Mouse (Mus musculus) liver, embryonic 16.5 days (tissue): ENCODE measurements around the gene Slc16a3. TPM values are rescaled to one million over a fixed set of nuclear protein-coding genes. Genes with fewer than 3 reads are reported as not detected.

ENCODE experiments used
- ATAC-seq: fragments of 200-750 bp; cut with Nextera tagmentation; 2 replicates; pipeline ENCODE4 v1.8.0; 2017; ENCODE audit warnings: low read depth, mild to moderate bottlenecking, moderate number of reproducible peaks, moderate library complexity
- H3K27ac ChIP-seq: fragments of 300-500 bp; sonication (generic); 2 replicates; pipeline ENCODE4 v1.5.1; 2014; ENCODE audit warnings: mild to moderate bottlenecking, low read length
- H3K27me3 ChIP-seq: fragments of 300-500 bp; sonication (generic); 2 replicates; pipeline ENCODE4 v1.6.1; 2014; ENCODE audit warnings: low read depth, low read length, mixed read lengths; ENCODE audit not compliant: control insufficient read depth, insufficient read depth
- H3K36me3 ChIP-seq: fragments of 300-500 bp; sonication (generic); 2 replicates; pipeline ENCODE4 v1.6.1; 2014; ENCODE audit warnings: mild to moderate bottlenecking; ENCODE audit not compliant: control insufficient read depth, insufficient read depth
- H3K4me1 ChIP-seq: fragments of 300-500 bp; sonication (generic); 2 replicates; pipeline ENCODE4 v1.6.1; 2014; ENCODE audit warnings: low read depth, low read length, mixed read lengths; ENCODE audit not compliant: control insufficient read depth
- H3K4me2 ChIP-seq: fragments of 300-500 bp; sonication (generic); 2 replicates; pipeline ENCODE4 v1.6.1; 2014; ENCODE audit warnings: low read depth, low read length, mixed read lengths
- H3K4me3 ChIP-seq: fragments of 300-500 bp; sonication (generic); 2 replicates; pipeline ENCODE4 v1.5.1; 2014; ENCODE audit warnings: low read depth, mild to moderate bottlenecking, low read length
- H3K9ac ChIP-seq: fragments of 300-500 bp; sonication (generic); 2 replicates; pipeline ENCODE4 v1.6.1; 2014; ENCODE audit warnings: low read depth, low read length
- H3K9me3 ChIP-seq: fragments of 300-500 bp; sonication (generic); replicated peaks from 2 replicates; pipeline ENCODE4 v1.6.1; 2016; ENCODE audit warnings: low read length; ENCODE audit not compliant: control insufficient read depth
- WGBS: fragments of 180-500 bp; shearing (Covaris S2); extraction: QIAGEN DNeasy Blood & Tissue Kit; methylation state at CpG from one replicate; pipeline ENCODE4 v1.1.7; 2014; ENCODE audit not compliant: insufficient replicate concordance; 5-methylcytosine and 5-hydroxymethylcytosine counted together
- polyA plus RNA-seq: library from polyadenylated mRNA; unstranded; fragments of >200 nt; fragmentation: Nextera tagmentation; extraction: Ambion mirVana; gene quantifications from 2 replicates; pipeline ENCODE4 v1.2.1, GENCODE M21; 2015

The Slc16a3 gene
- polyA plus RNA-seq, 1 experiment from 2014 or later, result 82.1 TPM

- peak overlapping the region; percentile 80 for H3K4me3 ChIP-seq
- H3K4me2 ChIP-seq, result peak overlapping the region; percentile 95
- ATAC-seq, result peak; percentile 51
- H3K9me3 ChIP-seq, result no peaks in the 10 kb centered on the region
- H3K27ac ChIP-seq, result peak overlapping the region; percentile 94
- peaks cover 61% of the 10 kb centered on the region for H3K4me1 ChIP-seq
- H3K36me3 ChIP-seq, result peaks cover 16% of the 10 kb centered on the region
- H3K9ac ChIP-seq, result peak overlapping the region; percentile 75
- H3K27me3 ChIP-seq, result peaks cover 15% of the 10 kb centered on the region
- 51% methylated on average over 9 of the region's 9 CpGs for WGBS
These were observed 3.8 kb downstream of the Slc16a3 start for GRCm38 (mm10) chr11:120951731-120952730.

DNA sequence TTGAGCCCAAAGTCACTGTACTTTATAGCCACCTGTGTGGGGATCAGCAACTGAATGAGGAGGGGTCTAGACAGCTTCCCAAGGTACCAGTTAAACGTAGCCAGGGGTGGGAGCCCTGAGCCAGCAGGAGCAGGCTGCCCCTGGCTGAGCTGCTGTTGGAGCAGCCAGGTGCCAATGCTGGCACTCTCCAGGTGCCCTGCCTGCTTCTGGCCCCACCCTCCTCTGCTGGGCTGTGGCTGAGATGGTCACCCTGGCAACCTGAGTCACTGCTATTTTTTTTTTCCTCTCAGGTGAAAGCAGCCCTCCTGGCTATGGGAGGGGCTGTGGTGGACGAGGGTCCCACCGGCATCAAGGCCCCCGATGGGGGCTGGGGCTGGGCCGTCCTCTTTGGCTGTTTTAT is 6.7 kb downstream of the Slc16a3 start:
- H3K4me1 ChIP-seq, result peaks cover 58% of the 10 kb centered on the region
- H3K27ac ChIP-seq, result no peak overlapping the region

DNA sequence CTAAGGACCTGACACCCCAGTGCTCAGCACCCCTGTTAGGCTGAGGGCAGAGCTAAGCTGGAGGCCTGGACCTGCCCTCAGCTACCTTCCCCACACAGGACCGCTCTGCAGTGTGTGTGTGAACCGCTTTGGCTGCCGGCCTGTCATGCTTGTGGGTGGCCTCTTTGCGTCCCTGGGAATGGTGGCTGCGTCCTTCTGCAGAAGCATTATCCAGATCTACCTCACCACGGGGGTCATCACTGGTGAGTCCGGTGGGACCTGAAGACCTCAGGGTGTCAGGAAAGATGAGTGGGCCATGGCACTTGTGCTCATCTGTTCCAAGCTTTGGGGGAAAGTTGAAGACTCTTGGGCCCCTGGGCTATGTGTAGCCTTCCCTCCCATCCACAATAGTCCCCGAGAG is 7.4 kb downstream of the Slc16a3 start:
- no peak overlapping the region for H3K4me2 ChIP-seq
- no peak overlapping the region for H3K27ac ChIP-seq
- no peak overlapping the region for H3K4me3 ChIP-seq
- no peak for ATAC-seq
- H3K27me3 ChIP-seq, result no peaks in the 10 kb centered on the region
- H3K9me3 ChIP-seq, result no peaks in the 10 kb centered on the region
- H3K4me1 ChIP-seq, result peaks cover 50% of the 10 kb centered on the region
- 91% methylated on average over 8 of the region's 8 CpGs for WGBS
- peaks cover 32% of the 10 kb centered on the region for H3K36me3 ChIP-seq
- H3K9ac ChIP-seq, result no peak overlapping the region

More for the DNA sequence above, 6.7 kb downstream of the Slc16a3 start:
- no peak overlapping the region for H3K4me2 ChIP-seq
- peaks cover 32% of the 10 kb centered on the region for H3K36me3 ChIP-seq
- 72% methylated on average over 5 of the region's 5 CpGs for WGBS
- H3K27me3 ChIP-seq, result no peaks in the 10 kb centered on the region
- no peak overlapping the region for H3K4me3 ChIP-seq
- no peak overlapping the region for H3K9ac ChIP-seq
- no peak for ATAC-seq
- H3K9me3 ChIP-seq, result no peaks in the 10 kb centered on the region

- peaks cover 38% of the 10 kb centered on the region for H3K4me1 ChIP-seq
- H3K27ac ChIP-seq, result no peak overlapping the region
- H3K4me3 ChIP-seq, result no peak overlapping the region
- no peak overlapping the region for H3K9ac ChIP-seq
- no peak for ATAC-seq
- 90% methylated on average over 8 of the region's 8 CpGs for WGBS
- H3K36me3 ChIP-seq, result peaks cover 40% of the 10 kb centered on the region
- H3K4me2 ChIP-seq, result no peak overlapping the region
- H3K9me3 ChIP-seq, result no peaks in the 10 kb centered on the region
- no peaks in the 10 kb centered on the region for H3K27me3 ChIP-seq
These were observed 8.8 kb downstream of the Slc16a3 start for GRCm38 (mm10) chr11:120957052-120957451.

GRCm38 (mm10) chr11:120957731-120958257 is 9.5 kb downstream of the Slc16a3 start:
- no peaks in the 10 kb centered on the region for H3K27me3 ChIP-seq
- 52% methylated on average over 15 of the region's 15 CpGs for WGBS

GRCm38 (mm10) chr11:120959066-120959465 is 10.8 kb downstream of the Slc16a3 start:
- ATAC-seq, result no peak
- Histone ChIP-seq H3K4me1 (peaks cover 21% of the 10 kb centered on the region), H3K27ac (no peak overlapping the region)

More at GRCm38 (mm10) chr11:120957731-120958257, 9.5 kb downstream of the Slc16a3 start:
- H3K4me1 ChIP-seq, result peaks cover 31% of the 10 kb centered on the region
- H3K4me3 ChIP-seq, result no peak overlapping the region
- H3K36me3 ChIP-seq, result peaks cover 47% of the 10 kb centered on the region
- no peaks in the 10 kb centered on the region for H3K9me3 ChIP-seq
- H3K9ac ChIP-seq, result no peak overlapping the region
- no peak overlapping the region for H3K4me2 ChIP-seq
- no peak for ATAC-seq
- H3K27ac ChIP-seq, result 0 out of 2 replicates have a peak overlapping the region, but pooled peaks have one; percentile 29

DNA sequence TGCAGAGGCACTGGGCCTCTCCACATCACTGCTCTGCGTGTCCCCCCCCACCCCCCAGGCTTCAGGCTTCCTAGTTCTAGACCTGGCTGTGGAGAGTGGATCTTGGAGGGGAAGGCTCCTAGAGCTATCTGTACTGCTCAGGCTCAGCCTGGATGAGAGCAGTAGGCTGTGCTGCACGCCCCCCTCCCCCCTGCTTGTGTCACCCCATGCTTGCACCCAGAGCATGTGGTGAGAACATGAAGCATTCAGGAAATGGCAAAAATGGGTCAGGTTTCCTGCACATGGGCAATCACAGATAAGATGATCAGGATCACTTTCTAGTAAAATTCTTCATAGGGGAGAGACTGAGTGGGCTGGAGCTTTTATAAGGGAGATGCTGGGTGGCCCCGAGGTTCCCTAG is 11.3 kb downstream of the Slc16a3 start:
- Histone ChIP-seq H3K4me1 (peaks cover 19% of the 10 kb centered on the region), H3K9me3 (no peaks in the 10 kb centered on the region), H3K27ac (no peak overlapping the region), H3K4me2 (no peak overlapping the region), H3K36me3 (peaks cover 64% of the 10 kb centered on the region), H3K27me3 (no peaks in the 10 kb centered on the region), H3K4me3 (no peak overlapping the region), H3K9ac (no peak overlapping the region)
- WGBS, result 42% methylated on average over 3 of the region's 3 CpGs
- ATAC-seq, result no peak

More at GRCm38 (mm10) chr11:120959066-120959465, 10.8 kb downstream of the Slc16a3 start:
- 85% methylated on average over 18 of the region's 18 CpGs for WGBS
- Histone ChIP-seq H3K9ac (no peak overlapping the region), H3K27me3 (no peaks in the 10 kb centered on the region), H3K4me3 (no peak overlapping the region), H3K4me2 (no peak overlapping the region), H3K9me3 (no peaks in the 10 kb centered on the region), H3K36me3 (peaks cover 60% of the 10 kb centered on the region)

GRCm38 (mm10) chr11:120960248-120960647 is 12.0 kb downstream of the Slc16a3 start:
- H3K4me2 ChIP-seq, result no peak overlapping the region
- H3K9ac ChIP-seq, result no peak overlapping the region
- no peak for ATAC-seq
- no peaks in the 10 kb centered on the region for H3K9me3 ChIP-seq
- H3K4me1 ChIP-seq, result peaks cover 17% of the 10 kb centered on the region
- H3K36me3 ChIP-seq, result peaks cover 70% of the 10 kb centered on the region
- 58% methylated on average over 1 of the region's 1 CpGs for WGBS
- H3K27ac ChIP-seq, result no peak overlapping the region
- no peak overlapping the region for H3K4me3 ChIP-seq
- no peaks in the 10 kb centered on the region for H3K27me3 ChIP-seq

DNA sequence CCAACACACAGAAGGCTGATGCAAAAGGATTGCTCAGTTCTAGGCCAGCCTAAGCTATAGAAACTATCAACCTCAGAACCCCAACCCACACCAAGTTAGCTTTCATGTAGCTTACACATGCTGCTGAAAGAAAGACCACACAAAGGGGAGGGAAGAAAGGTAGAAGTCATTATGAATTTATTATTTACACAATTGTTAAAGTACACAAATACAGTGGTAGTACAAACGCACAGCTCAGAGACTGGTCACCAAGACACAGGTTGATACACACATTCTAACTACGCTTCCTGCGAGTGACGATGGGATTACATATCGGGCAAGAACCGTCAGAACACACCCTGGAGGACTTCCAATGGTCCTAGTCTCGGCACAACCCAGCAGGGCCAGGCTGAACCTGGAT is 13.3 kb downstream of the Slc16a3 start:
- peaks cover 72% of the 10 kb centered on the region for H3K36me3 ChIP-seq
- no peak overlapping the region for H3K9ac ChIP-seq
- H3K27me3 ChIP-seq, result no peaks in the 10 kb centered on the region
- peaks cover 17% of the 10 kb centered on the region for H3K4me1 ChIP-seq
- WGBS, result 84% methylated on average over 7 of the region's 7 CpGs
- no peak overlapping the region for H3K4me3 ChIP-seq
- no peak for ATAC-seq
- H3K27ac ChIP-seq, result no peak overlapping the region
- no peaks in the 10 kb centered on the region for H3K9me3 ChIP-seq
- no peak overlapping the region for H3K4me2 ChIP-seq
